ENCODE assay signal across 16 mouse cellular contexts in genomic region chr5:67464899-67465298, GRCm38 (mm10).
"Had no signal": no experiment of that assay in that cellular context is flagged by ENCODE, and none has a peak within 500 bp of the region (broad histone marks: within the 10 kb centered on the region; RNA-seq: fewer than 3 reads in every experiment).

No protein-coding gene starts in this region.

- H3K36me3 ChIP-seq: kidney, embryonic 15.5 days; limb, embryonic 12.5 days; limb, embryonic 15.5 days; liver, embryonic 15.5 days; midbrain, embryonic 12.5 days; midbrain, embryonic 15.5 days; neural tube, embryonic 13.5 days had no signal

- ATAC-seq: midbrain, embryonic 15.5 days had no signal

- H3K27me3 ChIP-seq: kidney, embryonic 15.5 days; limb, embryonic 12.5 days; limb, embryonic 15.5 days; liver, embryonic 15.5 days; midbrain, embryonic 15.5 days; neural tube, embryonic 13.5 days had no signal

- H3K9me3 ChIP-seq: kidney, embryonic 15.5 days; limb, embryonic 15.5 days; liver, embryonic 15.5 days; midbrain, embryonic 12.5 days; midbrain, embryonic 15.5 days had no signal

- DNase-seq: kidney, adult 8-10 months; kidney, postnatal 10 days; kidney, postnatal 36 days; left cerebral cortex, postnatal 4 days; lung, adult 2 months; lung, postnatal 14 days; lung, postnatal 4 days; thymus, adult 18-20 months; thymus, postnatal 36 days had no signal

- H3K4me1 ChIP-seq: limb, embryonic 15.5 days; liver, embryonic 15.5 days; midbrain, embryonic 15.5 days had no signal

- H3K4me3 ChIP-seq: kidney, embryonic 15.5 days; limb, embryonic 12.5 days; limb, embryonic 15.5 days; liver, embryonic 15.5 days; midbrain, embryonic 12.5 days; midbrain, embryonic 15.5 days; neural tube, embryonic 13.5 days had no signal
